Mouse (Mus musculus): Measurements from ENCODE around the gene Klc1.

Klc1 gene

DNA sequence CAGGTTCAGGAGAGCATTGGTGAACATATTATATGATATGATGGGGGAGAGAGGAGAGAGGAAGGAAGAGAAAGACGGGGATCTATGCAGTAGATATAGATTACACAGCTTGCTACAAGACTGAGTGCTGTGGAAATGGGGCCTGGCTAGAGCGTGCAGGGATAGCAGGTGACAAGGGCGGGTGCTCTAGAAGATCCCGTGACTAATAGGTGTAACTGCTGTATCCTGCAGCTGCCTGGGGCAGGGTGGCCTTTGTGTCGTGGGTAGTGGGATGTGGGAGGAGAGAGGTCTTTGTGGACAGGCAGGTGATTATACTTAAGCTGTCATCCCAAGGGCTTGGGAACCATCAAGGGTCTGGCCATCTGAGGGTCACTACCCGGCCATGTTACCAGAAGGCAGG lies 13.4 kb upstream of the Klc1 start:
- no peak for DNase-seq

DNA sequence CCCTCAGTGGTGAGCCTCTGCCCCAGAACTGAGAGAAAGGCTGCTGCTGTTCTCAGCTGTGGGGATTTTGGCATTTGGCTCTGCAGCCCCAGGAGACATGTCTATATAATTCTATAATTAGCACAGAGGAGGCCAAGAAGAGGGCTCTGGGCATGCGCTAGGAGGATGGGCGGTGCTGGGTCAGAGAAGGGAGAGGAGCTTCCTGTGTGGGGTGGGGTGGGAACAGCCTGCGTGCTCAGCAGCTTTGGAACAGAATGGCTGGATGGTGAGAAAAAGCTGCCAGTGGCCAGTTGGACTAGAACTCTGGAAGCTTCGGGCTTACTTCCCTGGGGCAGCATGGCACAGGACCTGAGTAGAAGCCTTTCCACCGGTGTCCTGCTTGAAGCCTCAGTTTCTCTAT lies 12.6 kb upstream of the Klc1 start:
- DNase-seq: no peak

DNA sequence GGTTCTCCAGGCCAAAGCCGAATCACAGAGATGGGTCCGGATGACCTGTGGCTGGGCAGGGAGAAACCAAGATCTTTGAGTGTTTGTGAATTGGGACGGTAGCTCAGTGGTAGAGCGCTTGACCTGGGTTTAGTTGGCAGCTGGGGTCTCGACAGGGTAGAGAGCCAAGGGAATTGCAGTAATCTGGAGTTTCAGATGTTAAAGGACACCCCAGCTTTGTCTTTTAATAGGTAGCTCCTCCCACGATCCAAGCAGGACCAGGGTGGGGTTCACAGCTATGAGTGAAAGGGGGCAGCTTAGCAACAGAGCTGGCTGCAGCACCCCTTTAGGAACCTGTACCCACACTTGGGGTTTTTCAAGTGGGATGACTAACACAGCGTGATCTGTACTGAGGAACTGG lies 11.2 kb upstream of the Klc1 start:
- no peak for DNase-seq

DNA sequence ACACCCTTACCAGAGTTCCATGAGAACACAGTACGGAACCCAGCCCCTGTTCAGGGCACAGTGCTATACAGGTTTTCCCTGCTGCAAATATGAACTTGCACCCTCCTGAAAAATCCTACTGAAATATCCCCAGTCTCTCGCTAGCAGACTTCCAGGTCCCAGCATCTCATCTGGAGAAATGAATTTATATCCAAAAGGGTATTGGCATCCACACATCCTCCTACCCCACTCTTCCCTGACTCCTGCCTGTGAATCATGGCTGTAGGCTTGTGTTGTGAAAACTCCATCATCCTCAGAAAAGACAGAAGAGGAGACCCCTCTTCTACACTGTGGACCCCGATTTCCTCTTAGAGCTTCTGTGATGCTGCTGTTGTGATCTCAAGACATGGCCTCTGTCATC lies 7.9 kb upstream of the Klc1 start:
- no peak for DNase-seq

- DNase-seq: peak; percentile 66
These were observed 6.2 kb upstream of the Klc1 start for GRCm38 (mm10) chr12:111752491-111752890.

GRCm38 (mm10) chr12:111753347-111753746 lies 5.3 kb upstream of the Klc1 start:
- no peak for DNase-seq

DNA sequence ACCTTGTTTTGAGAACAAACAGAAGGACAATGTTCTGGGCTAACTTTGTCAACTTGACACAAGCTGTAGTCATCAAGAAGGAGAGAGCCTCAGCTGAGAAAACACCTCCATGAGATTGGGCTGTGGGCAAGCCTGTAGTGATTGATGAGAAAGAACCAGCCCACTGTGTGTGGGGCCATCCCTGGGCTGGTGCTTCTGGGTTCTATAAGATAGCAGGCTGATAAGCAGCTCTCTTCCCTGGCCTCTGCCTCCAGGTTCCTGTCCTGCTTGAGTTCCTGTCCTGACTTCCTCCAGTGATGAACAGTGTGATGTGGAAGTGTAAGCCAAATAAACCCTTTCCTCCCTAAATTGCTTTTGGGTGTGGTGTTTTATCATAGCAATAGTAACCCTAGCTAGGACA lies 3.9 kb upstream of the Klc1 start:
- no peak for DNase-seq

DNA sequence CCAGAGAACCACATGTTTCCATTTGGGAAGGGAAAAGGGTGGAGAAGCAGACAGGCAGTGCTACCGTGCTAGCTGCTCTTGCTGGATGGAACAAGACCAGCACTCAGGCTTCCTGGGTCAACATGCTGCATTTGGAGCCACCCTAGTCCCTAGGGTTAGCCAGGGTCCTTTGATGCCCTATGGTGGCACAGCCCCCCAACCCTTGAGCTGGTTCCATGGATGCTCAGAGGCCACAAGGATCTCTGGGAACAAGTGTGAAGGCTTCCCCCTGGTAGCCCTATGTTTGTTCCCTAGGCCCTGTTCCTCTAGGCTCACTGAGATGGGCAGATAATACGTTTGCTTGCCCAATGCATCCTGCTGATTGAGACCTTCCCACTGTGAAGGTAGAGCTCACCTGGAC lies 3.4 kb upstream of the Klc1 start:
- no peak for DNase-seq

- DNase-seq: no peak
These were observed 2.5 kb upstream of the Klc1 start for GRCm38 (mm10) chr12:111756082-111756697.

GRCm38 (mm10) chr12:111756698-111757082 lies 2.0 kb upstream of the Klc1 start:
- DNase-seq: no peak

DNA sequence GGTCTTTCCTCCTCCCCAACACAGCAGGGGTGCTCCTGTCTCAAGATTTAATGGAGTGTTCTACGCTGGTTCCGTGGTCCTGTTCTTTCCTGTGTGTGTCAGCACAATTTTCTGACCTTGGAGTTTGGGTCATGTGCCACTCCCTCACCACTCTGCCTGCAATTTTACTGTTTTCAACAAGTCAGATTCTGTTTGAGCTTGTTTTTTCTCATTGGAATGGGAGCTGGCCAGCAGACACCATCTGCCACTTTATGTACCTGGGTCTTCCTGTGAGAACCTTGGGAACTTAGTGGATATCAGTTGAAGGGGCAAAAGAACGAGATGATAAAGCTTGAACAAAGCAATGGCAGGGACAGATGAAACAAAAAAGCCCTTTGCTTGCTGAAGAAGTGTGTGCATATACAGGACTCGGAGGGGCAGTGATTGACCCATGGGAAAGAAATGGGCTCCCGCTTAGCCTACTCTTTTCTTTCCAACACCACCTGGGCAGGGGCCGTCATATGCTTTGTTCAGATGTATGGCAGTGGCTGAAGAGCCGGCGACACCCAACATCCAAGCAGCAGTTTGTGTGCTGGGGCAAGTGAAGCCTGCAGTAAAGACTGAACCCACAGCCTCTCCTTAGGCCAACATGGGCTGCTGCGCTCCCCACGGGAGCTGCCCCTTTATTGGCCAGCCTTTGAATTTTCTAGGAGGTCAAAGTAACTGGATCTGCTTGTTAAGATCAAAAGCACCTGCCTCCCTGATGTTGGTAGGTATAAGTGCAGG lies 906 bp upstream of the Klc1 start:
- no peak for DNase-seq

- no peak for DNase-seq
These were observed 770 bp downstream of the Klc1 start for GRCm38 (mm10) chr12:111759176-111760061.

- DNase-seq: no peak
These were observed 1.8 kb downstream of the Klc1 start for GRCm38 (mm10) chr12:111760306-111760908.

DNA sequence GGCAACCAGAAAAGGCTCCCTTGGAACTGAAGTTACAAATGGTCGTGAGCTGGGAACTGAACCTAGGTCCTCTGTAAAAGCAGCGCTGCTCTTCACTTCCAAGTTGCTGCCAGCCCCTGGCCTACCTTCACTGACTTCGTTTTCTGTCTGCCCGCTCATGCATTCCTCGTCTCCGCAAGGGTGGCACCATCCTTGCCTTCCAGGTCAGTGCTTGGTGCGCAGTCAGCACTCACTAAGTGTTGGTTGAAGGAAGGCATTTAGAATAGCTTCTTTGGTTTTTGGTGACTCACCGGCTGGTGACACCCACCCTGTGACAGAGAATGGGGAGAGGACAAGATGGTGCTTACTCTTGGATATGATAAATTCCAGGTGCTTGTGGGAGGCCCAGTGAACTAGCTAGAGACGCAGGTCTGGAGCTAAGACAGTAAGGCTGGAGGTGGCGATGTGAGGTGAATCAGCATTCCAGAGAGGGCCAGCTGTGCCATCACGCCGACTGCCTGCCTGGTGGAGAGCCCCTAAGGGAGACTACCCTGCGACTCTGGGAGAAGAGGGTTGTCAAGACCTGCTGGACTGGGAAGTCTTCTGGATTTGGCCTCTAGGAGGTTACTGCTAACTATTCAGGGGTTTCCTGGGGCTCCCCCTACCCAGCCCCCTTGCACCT lies 4.1 kb downstream of the Klc1 start:
- DNase-seq: peak; percentile 63

- DNase-seq: no peak
These were observed 7.9 kb downstream of the Klc1 start for GRCm38 (mm10) chr12:111766313-111767236.

- no peak for DNase-seq
These were observed 9.8 kb downstream of the Klc1 start for GRCm38 (mm10) chr12:111768322-111768928.

GRCm38 (mm10) chr12:111769306-111769705 lies 10.7 kb downstream of the Klc1 start:
- DNase-seq: peak; percentile 48

GRCm38 (mm10) chr12:111769816-111770577 lies 11.3 kb downstream of the Klc1 start:
- DNase-seq: no peak

- no peak for DNase-seq
These were observed 12.0 kb downstream of the Klc1 start for GRCm38 (mm10) chr12:111770651-111771050.

- no peak for DNase-seq
These were observed 15.5 kb downstream of the Klc1 start for GRCm38 (mm10) chr12:111774156-111774555.

Measured in right cerebral cortex, adult 18-20 months (tissue).